Mouse (Mus musculus): ENCODE data around the gene Nipsnap2.
A peak's percentile ranks its signal among the peaks of the same experiment; 100 is the strongest.

GRCm38 (mm10) chr5:129703368-129703767 is 21.5 kb upstream of the Nipsnap2 start:
- TF ChIP-seq CTCF (IDR thresholded peaks at IDR 0.05; ENCODE audit: low read depth) (no peak), EP300 (IDR thresholded peaks at IDR 0.05; ENCODE audit: low read depth) (peak; percentile 49; the same call in 1 of the 2 replicates)

All from liver, postnatal 0 days (tissue).